Mouse (Mus musculus) NIH3T3 (cell line): ENCODE measurements around the gene Lcat.
A peak's percentile ranks its signal among the peaks of the same experiment; 100 is the strongest.

ENCODE experiments used
- DNase-seq: peaks from one replicate; pipeline ENCODE4 v3.0.0-alpha.2; 2012; ENCODE audit warnings: low read depth

Gene Lcat

GRCm38 (mm10) chr8:105942542-105942941, 640 bp downstream of the Lcat start:
- DNase-seq: no peak

DNA sequence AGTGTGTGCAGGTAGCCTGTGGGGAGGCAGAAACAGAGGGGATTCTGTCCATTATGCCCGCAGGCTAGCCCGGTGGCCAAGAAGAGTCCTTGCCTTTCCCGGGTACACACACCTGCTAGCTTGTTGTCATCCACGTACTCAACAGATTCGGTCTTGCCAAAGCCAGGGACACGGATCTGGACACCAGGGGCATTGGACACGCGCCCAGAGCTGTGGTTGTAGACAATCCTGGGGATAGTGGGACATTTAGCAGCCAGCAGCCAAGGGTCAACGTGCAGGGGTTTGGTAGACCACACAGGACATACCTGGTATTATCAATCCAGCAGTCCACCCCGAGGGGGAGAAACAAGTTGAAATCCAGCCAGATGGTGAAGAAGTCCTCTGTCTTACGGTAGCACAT, 1.2 kb downstream of the Lcat start:
- DNase-seq: no peak

DNA sequence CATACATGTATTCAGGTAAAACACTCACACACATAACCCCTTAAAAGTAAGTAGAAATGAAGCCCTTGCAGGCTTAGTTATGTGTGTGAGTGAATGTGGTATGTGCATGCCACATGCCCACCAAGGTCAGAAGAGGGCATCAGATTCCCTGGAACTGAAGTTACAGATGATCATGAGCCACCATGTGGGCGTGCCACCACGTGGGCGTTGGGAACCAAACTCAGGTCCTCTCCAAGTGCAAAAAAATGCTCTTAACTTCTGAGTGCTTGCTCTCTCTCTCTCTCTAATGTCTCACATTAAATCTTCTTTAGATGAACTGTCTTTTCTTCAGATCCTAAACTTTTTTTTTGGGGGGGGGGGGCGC, 4.9 kb downstream of the Lcat start, which contains the start of gene Psmb10:
Psmb10 (minus strand) TSS at position 139 of the 364 bp plus-strand sequence.
- peak; percentile 56 for DNase-seq

DNA sequence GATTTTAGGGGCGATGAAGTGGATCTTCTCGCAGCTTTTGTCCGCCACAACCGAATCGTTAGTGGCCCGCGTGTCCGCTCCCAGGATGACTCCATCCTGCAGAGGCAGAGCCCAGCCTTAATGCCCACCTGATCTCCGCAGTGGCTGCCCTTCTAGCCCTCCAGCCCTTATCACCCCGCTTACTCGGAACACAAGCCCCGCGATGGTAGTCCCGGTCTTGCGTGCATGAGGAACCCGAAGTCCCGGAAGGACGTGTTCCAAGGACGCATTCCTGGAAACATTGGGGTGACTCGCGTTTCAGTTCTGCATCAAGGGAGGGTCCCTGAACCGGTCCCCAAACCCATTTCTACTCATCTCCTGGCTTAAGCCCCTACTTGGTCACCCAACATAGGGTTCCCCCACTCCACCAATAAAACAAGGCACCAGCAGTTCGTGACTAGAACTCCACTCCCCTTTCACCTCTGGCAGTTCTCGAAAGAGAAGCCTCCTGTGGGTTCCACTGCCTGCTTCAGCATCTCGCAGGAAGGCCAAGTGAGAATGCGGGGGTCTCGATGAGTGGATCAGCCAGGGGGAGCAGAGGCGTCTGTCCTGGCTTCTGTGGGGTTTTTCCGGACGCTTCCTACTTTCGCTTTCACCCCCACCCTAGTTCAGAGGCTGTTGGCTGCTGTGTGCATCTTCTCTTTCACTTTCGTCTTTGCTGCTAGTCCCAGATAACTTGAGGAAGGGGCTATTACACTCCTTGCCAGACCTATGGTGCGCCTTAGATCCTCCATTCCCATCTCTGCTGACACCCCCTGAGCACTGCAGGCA, 5.5 kb downstream of the Lcat start:
- DNase-seq: peak; percentile 49

GRCm38 (mm10) chr8:105936866-105937475, 6.2 kb downstream of the Lcat start:
- DNase-seq: peak; percentile 90

GRCm38 (mm10) chr8:105935863-105936603, 7.1 kb downstream of the Lcat start:
- DNase-seq: no peak

DNA sequence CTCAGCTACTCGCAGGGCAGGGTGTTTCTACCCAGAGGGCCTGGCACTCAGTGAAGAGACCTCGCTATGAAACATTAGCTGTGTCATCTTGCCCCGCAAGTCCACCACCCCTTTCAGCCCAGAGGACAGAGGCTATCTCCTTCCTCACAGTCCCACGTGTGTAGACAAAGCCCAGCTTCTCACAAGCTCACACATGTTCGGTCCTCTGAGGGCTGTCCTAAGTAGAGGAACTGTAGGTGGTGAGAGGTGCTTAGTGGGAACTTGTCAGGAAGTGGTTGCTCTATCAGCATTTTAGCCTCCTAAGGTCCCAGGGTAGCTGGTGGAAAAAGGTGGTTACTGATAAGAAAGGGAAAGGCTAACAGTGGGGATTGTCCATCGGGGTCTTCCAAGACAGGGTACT, 8.1 kb downstream of the Lcat start:
- DNase-seq: no peak

GRCm38 (mm10) chr8:105933762-105934161, 9.4 kb downstream of the Lcat start, which contains the start of gene Ctrl:
TSS of gene Ctrl (minus strand) at chr8:105933862.
- DNase-seq: no peak

DNA sequence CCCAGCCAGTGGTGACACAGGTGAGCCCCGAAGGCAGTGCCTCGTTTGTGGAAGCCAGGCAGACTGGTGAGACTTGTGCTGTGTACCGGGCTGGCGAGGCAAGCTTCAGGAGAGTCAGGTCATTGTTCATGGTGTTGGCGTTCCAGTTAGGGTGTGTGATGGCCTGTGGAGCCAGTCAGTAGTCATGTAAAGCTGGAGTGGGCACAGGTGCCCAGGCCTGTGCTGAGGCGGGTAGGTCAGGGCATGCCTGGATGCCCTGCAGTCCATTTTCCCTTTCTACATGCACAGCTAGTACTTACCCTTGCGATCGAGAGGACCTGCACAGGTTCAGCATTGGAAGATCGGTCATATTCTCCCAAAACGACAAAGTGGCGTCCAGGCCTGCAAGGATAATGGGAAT, 10.7 kb downstream of the Lcat start:
- DNase-seq: no peak

GRCm38 (mm10) chr8:105931271-105931670, 11.9 kb downstream of the Lcat start:
- DNase-seq: no peak

- peak; percentile 86 for DNase-seq
Observed at GRCm38 (mm10) chr8:105930602-105931001, 12.6 kb downstream of the Lcat start.

DNA sequence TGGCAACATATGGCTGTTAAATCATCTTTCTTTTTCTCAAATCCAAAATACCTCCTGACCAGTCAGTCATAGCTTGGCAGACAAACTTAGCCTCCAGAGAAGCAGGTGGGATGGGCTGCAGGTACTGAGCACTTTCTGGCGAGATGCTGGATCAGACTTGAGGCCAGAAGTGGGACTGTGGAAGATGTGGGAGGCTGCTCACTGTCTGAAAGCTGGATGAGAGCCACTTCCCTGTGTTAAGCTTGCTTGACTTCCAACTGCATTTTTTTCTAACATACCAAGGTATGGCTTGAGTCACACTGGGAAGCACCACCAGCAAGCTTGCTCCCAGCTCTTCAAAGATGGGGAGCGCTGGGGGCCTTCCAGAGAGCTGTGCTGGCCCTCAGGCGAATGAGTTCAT, 18.1 kb downstream of the Lcat start:
- peak; percentile 19 for DNase-seq

- no peak for DNase-seq
Observed at GRCm38 (mm10) chr8:105919390-105919789, 23.8 kb downstream of the Lcat start.

DNA sequence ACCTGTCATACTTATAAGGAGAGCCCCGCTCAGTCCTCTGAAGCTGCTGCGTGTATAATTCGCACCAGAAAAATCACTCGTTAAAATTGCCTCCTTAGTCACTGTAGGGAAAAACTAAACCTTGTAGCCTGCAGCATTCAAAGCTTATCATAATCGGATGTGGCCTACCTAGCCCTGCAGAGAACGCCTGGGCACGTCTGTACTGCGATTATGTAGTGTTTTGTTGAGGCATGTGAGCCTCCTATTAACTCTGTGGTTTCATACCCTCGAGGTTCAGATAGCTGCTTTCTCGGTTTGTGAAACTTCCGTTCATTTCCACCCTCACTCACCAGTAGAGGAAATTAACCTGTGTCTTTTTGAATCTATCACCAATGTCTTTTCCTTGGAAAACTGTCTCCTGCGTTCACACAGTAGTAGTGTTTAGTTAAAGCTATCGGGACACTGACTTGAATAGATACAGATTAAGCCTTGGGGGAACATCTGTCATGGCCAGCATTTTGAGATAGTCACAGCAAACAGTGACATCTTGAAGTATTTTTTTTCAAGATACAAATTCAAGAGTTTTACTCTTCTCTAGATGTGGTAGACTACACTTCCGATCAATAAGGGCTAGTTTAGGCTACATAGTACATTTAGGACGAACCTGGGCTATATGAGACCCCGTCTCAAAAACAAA, 42.1 kb downstream of the Lcat start:
- DNase-seq: peak; percentile 26

GRCm38 (mm10) chr8:105900180-105900940, 42.8 kb downstream of the Lcat start, which contains the start of gene Pskh1:
TSS of gene Pskh1 (plus strand) at chr8:105900441.
- peak; percentile 98 for DNase-seq

DNA sequence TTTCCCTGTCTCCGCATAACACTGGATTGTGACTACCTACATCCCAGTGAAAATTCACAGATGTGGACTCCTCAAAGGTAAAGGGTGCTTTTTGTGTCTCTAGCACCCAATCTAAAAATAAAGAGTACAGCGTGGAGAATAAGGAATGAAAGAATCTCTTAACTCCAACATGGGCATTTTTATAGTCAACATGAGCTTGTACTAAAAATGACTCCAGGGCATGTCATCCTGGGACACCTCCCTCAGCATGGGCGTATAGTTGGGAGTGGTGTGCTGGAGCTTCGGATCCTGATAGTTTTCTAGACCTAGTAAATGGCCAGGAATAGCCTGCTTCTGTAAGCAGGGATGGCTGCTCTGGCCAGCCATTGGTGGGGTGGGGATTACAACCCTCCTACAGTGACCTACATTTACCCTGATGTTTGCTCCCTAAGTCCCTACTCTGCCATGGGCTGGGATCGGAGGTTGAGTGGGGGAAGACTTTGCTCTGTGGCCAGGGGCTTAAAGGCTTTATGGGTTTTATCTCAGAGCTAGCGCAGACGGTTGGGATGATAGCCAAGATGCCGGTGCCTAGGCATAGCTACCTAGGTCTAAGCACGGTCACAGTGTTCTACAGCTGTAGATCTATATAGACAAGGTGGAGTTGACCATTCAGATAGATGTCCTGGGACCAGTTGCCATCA, 45.2 kb downstream of the Lcat start:
- no peak for DNase-seq

- DNase-seq: peak; percentile 65
Observed at GRCm38 (mm10) chr8:105893339-105893738, 49.8 kb downstream of the Lcat start, which contains the start of gene Nrn1l. TSS of gene Nrn1l (plus strand) at chr8:105893567.

DNA sequence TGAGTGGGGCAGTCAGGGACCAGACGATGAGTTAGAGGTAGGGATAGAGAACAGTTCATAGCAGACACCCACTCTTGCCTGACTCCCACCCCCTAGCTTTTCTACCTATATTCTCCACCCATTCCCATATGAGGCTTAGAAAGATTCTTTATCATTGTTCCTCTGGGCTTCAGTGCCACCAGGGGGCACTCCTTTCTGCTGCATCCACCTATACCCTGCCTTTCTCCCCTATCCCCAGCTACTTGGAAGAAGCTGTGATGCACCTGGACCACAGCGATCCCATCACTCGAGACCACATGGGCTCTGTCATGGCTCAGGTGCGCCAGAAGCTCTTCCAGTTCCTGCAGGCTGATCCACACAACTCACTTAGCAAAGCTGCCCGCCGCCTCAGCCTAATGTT, 50.8 kb downstream of the Lcat start:
- peak; percentile 61 for DNase-seq

DNA sequence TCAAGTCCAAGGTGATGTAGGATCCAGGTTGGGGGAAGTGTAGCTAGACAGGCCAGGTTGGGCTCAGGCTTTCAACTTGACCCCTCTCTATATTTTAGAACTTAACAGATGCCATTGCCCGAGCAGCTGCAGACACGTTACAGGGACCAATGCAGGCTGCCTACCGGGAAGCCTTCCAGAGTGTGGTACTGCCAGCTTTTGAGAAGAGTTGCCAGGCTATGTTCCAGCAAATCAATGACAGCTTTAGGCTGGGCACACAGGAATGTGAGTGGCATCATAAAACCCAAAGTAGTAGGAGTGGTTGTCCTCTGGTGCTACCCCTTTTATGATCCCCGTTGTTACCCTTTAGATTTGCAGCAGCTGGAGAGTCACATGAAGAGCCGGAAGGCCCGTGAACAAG, 52.3 kb downstream of the Lcat start:
- no peak for DNase-seq

DNA sequence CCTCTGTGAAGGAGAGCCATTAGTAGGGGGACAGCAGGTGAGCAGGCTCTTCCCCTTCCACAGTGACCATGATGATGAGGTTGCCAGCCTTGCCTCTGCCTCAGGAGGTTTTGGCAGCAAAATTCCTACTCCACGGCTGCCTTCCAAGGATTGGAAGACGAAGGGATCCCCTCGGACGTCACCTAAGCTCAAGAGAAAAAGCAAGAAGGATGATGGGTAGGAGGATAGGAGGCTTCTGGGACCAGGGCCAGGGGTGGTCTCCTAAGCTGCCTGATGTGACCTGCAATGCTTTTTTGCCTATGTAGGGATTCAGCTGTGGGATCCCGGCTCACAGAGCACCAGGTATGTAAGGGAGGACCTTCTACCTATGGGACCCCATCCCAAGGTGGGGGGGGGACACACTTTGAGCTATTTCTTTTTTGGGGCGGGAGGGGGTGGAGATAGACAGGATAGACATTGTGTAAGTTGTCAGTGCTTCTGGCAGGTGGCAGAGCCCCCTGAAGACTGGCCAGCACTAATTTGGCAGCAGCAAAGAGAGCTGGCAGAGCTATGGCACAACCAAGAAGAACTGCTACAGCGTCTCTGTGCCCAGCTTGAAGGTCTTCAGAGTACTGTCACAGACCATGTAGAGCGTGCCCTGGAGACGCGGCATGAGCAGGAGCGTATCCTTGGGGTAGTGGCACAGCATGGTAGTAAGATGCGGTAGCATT, 53.3 kb downstream of the Lcat start:
- no peak for DNase-seq
